In the genomic region with DNA sequence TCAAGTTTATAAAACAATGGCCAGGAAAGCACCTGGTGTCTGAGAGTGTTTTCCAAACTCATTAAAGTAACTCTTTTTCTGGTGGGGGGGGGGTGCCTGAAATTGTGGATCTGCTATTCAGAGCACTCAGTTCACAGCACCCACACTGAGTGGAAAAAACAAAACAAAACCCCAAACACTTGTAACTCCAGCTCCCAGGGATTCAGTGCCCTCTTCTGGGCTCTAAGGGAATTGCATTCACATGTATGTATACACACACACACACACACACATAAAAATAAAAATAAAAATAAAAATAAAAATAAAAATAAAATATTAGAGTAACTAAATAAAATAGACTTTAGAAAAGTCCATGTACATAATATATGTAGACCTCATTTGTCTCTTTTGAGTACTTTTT, we compare ENCODE assay signal across 1 mouse cellular context.
TF ChIP-seq lines count a peak whose summit lies in the region.

No protein-coding gene starts in this region.

TF ChIP-seq in MEL, 35 proteins besides CTCF, POLR2A, EP300 and RAD21 (continued from another document):
- no peak for TF ChIP-seq NRF1 (IDR thresholded peaks at IDR 0.05; ENCODE audit: insufficient read depth, low read depth, low read length, poor library complexity, severe bottlenecking)
- TF ChIP-seq ZNF384 (IDR thresholded peaks at IDR 0.05; ENCODE audit: low read depth, low read length), result no peak
- TF ChIP-seq RCOR1 (IDR thresholded peaks at IDR 0.05; ENCODE audit: low read depth, low read length), result no peak
- no peak for TF ChIP-seq CHD2 (IDR thresholded peaks at IDR 0.05; ENCODE audit: low read length)
- TF ChIP-seq POLR2AphosphoS5 (IDR thresholded peaks at IDR 0.05; ENCODE audit: borderline replicate concordance, low read depth, low read length), result no peak
- no peak for TF ChIP-seq MAFK (IDR thresholded peaks at IDR 0.05; ENCODE audit: borderline replicate concordance, low read depth, low read length)
- TF ChIP-seq TAL1 (IDR thresholded peaks at IDR 0.05; ENCODE audit: low read length), result no peak
- TF ChIP-seq MAZ (IDR thresholded peaks at IDR 0.05; ENCODE audit: low read depth, low read length), result no peak
- no peak for TF ChIP-seq CHD1 (IDR thresholded peaks at IDR 0.05; ENCODE audit: low read depth, low read length)
- TF ChIP-seq SMC3 (IDR thresholded peaks at IDR 0.05; ENCODE audit: low read depth, low read length), result no peak
